In genomic region chr11:83303751-83304150, GRCm38 (mm10) we compare ENCODE assay signal across 8 mouse cellular contexts. TPM values are rescaled to one million over a fixed set of nuclear protein-coding genes. Genes with fewer than 3 reads are reported as not detected.
DNase-seq lines count a peak whose midpoint lies in the region; ATAC-seq and TF ChIP-seq lines count a peak whose summit lies in the region.

No protein-coding gene starts in this region.

- peaks cover 0 to 2% of the 10 kb centered on the region in 2 experiments; a peak in 1 of 4 replicates for H3K4me1 ChIP-seq in ES-E14 (ENCODE audit: control insufficient read depth in 2 of 2, insufficient read depth in 2 of 2, low read length in 2 of 2, poor library complexity in 1 of 2)
- H3K4me1 ChIP-seq in hindbrain, embryonic 14.5 days (replicated peaks; ENCODE audit: control insufficient read depth, insufficient read depth, low read length), result peaks cover 22% of the 10 kb centered on the region
- H3K4me1 ChIP-seq in liver, embryonic 12.5 days, result peaks cover 44% of the 10 kb centered on the region
- H3K4me1 ChIP-seq in olfactory bulb, adult 2 months (ENCODE audit: control insufficient read depth, insufficient read depth, low read length), result peaks cover 7% of the 10 kb centered on the region; the same call in 1 of the 2 replicates

- no peak for ATAC-seq in hindbrain, embryonic 14.5 days (ENCODE audit: low FRiP score)
- ATAC-seq in liver, embryonic 12.5 days, result no peak

- H3K9ac ChIP-seq in ES-E14 (ENCODE audit: insufficient read depth, low read depth, low read length, poor library complexity, severe bottlenecking), result no peak overlapping the region; the same call in 1 of the 2 replicates
- peak overlapping the region; percentile 90 for H3K9ac ChIP-seq in hindbrain, embryonic 14.5 days
- peak overlapping the region; percentile 88 for H3K9ac ChIP-seq in liver, embryonic 12.5 days

- no peaks in the 10 kb centered on the region for H3K27me3 ChIP-seq in hindbrain, embryonic 14.5 days (ENCODE audit: control insufficient read depth, insufficient read depth, low read length)
- H3K27me3 ChIP-seq in liver, embryonic 12.5 days (replicated peaks), result no peaks in the 10 kb centered on the region

- in situ Hi-C loops in ES-E14 (cut with MboI; ENCODE audit: low sequenced_read_pairs in 2 of 2, unreplicated experiment in 2 of 2), result no loop called here

- TF ChIP-seq CTCF in gastrocnemius, adult 2 months (IDR thresholded peaks at IDR 0.05), result no peak
- TF ChIP-seq CTCF in olfactory bulb, adult 2 months (IDR thresholded peaks at IDR 0.05; ENCODE audit: insufficient read depth, low read depth, low read length), result no peak

- 61% methylated on average over 5 of the region's 5 CpGs for WGBS in hindbrain, embryonic 14.5 days
- WGBS in liver, embryonic 12.5 days (ENCODE audit: insufficient replicate concordance), result 67% methylated on average over 5 of the region's 5 CpGs
- 34% methylated on average over 5 of the region's 5 CpGs for WGBS in olfactory bulb, adult 2 months

- no peaks in the 10 kb centered on the region for H3K9me3 ChIP-seq in ES-E14 (ENCODE audit: control insufficient read depth, insufficient read depth, low read depth, low read length)
- no peaks in the 10 kb centered on the region for H3K9me3 ChIP-seq in hindbrain, embryonic 14.5 days (ENCODE audit: control insufficient read depth, low read length)
- no peaks in the 10 kb centered on the region for H3K9me3 ChIP-seq in liver, embryonic 12.5 days (replicated peaks)

- H3K4me2 ChIP-seq in hindbrain, embryonic 14.5 days (replicated peaks), result peak overlapping the region; percentile 63
- H3K4me2 ChIP-seq in liver, embryonic 12.5 days, result peak overlapping the region; percentile 72

- H3K27ac ChIP-seq in gastrocnemius, adult 2 months, result peak overlapping the region; percentile 94; the same call in 1 of the 2 replicates
- no peak overlapping the region for H3K27ac ChIP-seq in ES-E14 (ENCODE audit: insufficient read depth, low read depth, low read length, poor library complexity, severe bottlenecking)
- no peak overlapping the region for H3K27ac ChIP-seq in hindbrain, embryonic 14.5 days
- no peak overlapping the region for H3K27ac ChIP-seq in liver, embryonic 12.5 days
- H3K27ac ChIP-seq in olfactory bulb, adult 2 months (ENCODE audit: insufficient read depth, low read depth, low read length), result no peak overlapping the region

- intact Hi-C loops in gastrocnemius, adult 2 months (cut with DNase I), result no loop called here
- intact Hi-C loops in gastrocnemius, postnatal 36 days (cut with DNase I), result no loop called here

- no peaks in the 10 kb centered on the region; the same call in 1 of the 2 replicates for H3K36me3 ChIP-seq in ES-E14 (ENCODE audit: control insufficient read depth, insufficient read depth, low read length, poor library complexity, severe bottlenecking)
- peaks cover 8% of the 10 kb centered on the region; the same call in 1 of the 2 replicates for H3K36me3 ChIP-seq in hindbrain, embryonic 14.5 days (replicated peaks; ENCODE audit: control insufficient read depth, insufficient read depth)
- H3K36me3 ChIP-seq in liver, embryonic 12.5 days, result peaks cover 14% of the 10 kb centered on the region

- no peak for TF ChIP-seq POLR2A in olfactory bulb, adult 2 months (IDR thresholded peaks at IDR 0.05; ENCODE audit: insufficient read depth, low read depth, low read length)

- peak overlapping the region; percentile 99 for H3K4me3 ChIP-seq in gastrocnemius, adult 2 months
- peak overlapping the region; percentile 21 to 84; a peak in 1 of 4 replicates for H3K4me3 ChIP-seq in ES-E14 (ENCODE audit: insufficient read depth in 1 of 2, low read depth in 1 of 2, low read length in 2 of 2, poor library complexity in 1 of 2, severe bottlenecking in 1 of 2)
- peak overlapping the region; percentile 80 for H3K4me3 ChIP-seq in hindbrain, embryonic 14.5 days (replicated peaks; ENCODE audit: low read length)
- H3K4me3 ChIP-seq in liver, embryonic 12.5 days, result peak overlapping the region; percentile 73
- H3K4me3 ChIP-seq in olfactory bulb, adult 2 months (ENCODE audit: insufficient read depth, low read depth, low read length), result peak overlapping the region; percentile 21

- no peak for DNase-seq in gastrocnemius, adult 2 months
- no peak for DNase-seq in gastrocnemius, postnatal 36 days
- DNase-seq in ES-E14 (ENCODE audit: low read depth, low spot score), result no peak
- no peak for DNase-seq in hindbrain, embryonic 14.5 days (ENCODE audit: low spot score)
- DNase-seq in embryo, embryonic 11 days, result no peak
- no peak for DNase-seq in adrenal gland, postnatal 25 days

TF ChIP-seq in ES-E14, 5 proteins besides CTCF, POLR2A, EP300 and RAD21:
- TF ChIP-seq CHD2 (IDR thresholded peaks at IDR 0.05; ENCODE audit: low read depth, low read length) (no peak), HCFC1 (IDR thresholded peaks at IDR 0.05; ENCODE audit: borderline replicate concordance, insufficient read depth, low read length) (no peak), ZC3H11A (IDR thresholded peaks at IDR 0.05; ENCODE audit: borderline replicate concordance, low read depth, low read length) (no peak), MAFK (IDR thresholded peaks at IDR 0.05; ENCODE audit: insufficient read depth, low read depth, low read length) (no peak), ZNF384 (IDR thresholded peaks at IDR 0.05; ENCODE audit: low read depth, low read length) (no peak)
TF ChIP-seq in ES-E14: peak in this region for 0.

RNA-seq across cellular contexts. Expression of gene Pex12, which starts 1.4 kb away (rescaled TPM):
- 10 to 100 TPM; 10.7 to 15.1 TPM for total RNA-seq in gastrocnemius, adult 2 months (2021)
- 1 to 10 TPM; 7.3 to 8.2 TPM for total RNA-seq in gastrocnemius, postnatal 36 days (2021)
- 5.4 and 10.0 TPM in 2 replicates for total RNA-seq in ES-E14 (2012; rRNA removed)
- polyA plus RNA-seq in hindbrain, embryonic 14.5 days (2014; fragmentation: Nextera tagmentation; extraction: Ambion mirVana), result 14.9 and 15.1 TPM in 2 replicates
- polyA plus RNA-seq in liver, embryonic 12.5 days (2016; fragmentation: Nextera tagmentation; extraction: Ambion mirVana), result 8.2 and 8.3 TPM in 2 replicates
- not detected in 2 replicates for polyA plus RNA-seq in olfactory bulb, adult 2 months (2012; ENCODE audit: insufficient read depth, insufficient read length, low replicate concordance, missing spikeins)
- total RNA-seq in adrenal gland, postnatal 25 days (2021), result 18.1 and 18.3 TPM in 2 replicates

RNA-seq across cellular contexts. Expression of gene Ap2b1, which starts 4.9 kb away (rescaled TPM):
- total RNA-seq in gastrocnemius, adult 2 months (2021), result 10 to 100 TPM; 28.8 to 36.0 TPM
- total RNA-seq in gastrocnemius, postnatal 36 days (2021), result 10 to 100 TPM; 26.1 to 27.3 TPM
- 49.0 and 58.5 TPM in 2 replicates for total RNA-seq in ES-E14 (2012; rRNA removed)
- polyA plus RNA-seq in hindbrain, embryonic 14.5 days (2014; fragmentation: Nextera tagmentation; extraction: Ambion mirVana), result 154 and 180 TPM in 2 replicates
- polyA plus RNA-seq in liver, embryonic 12.5 days (2016; fragmentation: Nextera tagmentation; extraction: Ambion mirVana), result 32.8 and 33.4 TPM in 2 replicates
- polyA plus RNA-seq in olfactory bulb, adult 2 months (2012; ENCODE audit: insufficient read depth, insufficient read length, low replicate concordance, missing spikeins), result 546 TPM in 1 of 2 replicates, not detected in the other
- total RNA-seq in adrenal gland, postnatal 25 days (2021), result 90.8 and 107 TPM in 2 replicates

RNA-seq across cellular contexts. Expression of gene Slfn14, which starts 17.2 kb away (rescaled TPM):
- total RNA-seq in gastrocnemius, adult 2 months (2021), result not detected
- not detected for total RNA-seq in gastrocnemius, postnatal 36 days (2021)
- not detected in 2 replicates for total RNA-seq in ES-E14 (2012; rRNA removed)
- polyA plus RNA-seq in hindbrain, embryonic 14.5 days (2014; fragmentation: Nextera tagmentation; extraction: Ambion mirVana), result 0.05 TPM in 1 of 2 replicates, not detected in the other
- 14.5 and 15.6 TPM in 2 replicates for polyA plus RNA-seq in liver, embryonic 12.5 days (2016; fragmentation: Nextera tagmentation; extraction: Ambion mirVana)
- polyA plus RNA-seq in olfactory bulb, adult 2 months (2012; ENCODE audit: insufficient read depth, insufficient read length, low replicate concordance, missing spikeins), result not detected in 2 replicates
- total RNA-seq in adrenal gland, postnatal 25 days (2021), result not detected in 2 replicates

Comparison
In these comparisons a context has a peak if more than half of its experiments do, and no peak if none do; other contexts are left out.
1. H3K4me3 ChIP-seq: peak in every context shown above with its lines; median percentile 99 in gastrocnemius, adult 2 months; 80 in hindbrain, embryonic 14.5 days; 73 in liver, embryonic 12.5 days; 52 in ES-E14; 21 in olfactory bulb, adult 2 months.